Mouse (Mus musculus): ENCODE measurements at regions not wholly inside any gene's neighbourhood (a gene's known extent, or its start where the extent isn't known, plus 50 kb on each side); places are given as distances from the start of the nearest gene placed in this dataset.

DNA sequence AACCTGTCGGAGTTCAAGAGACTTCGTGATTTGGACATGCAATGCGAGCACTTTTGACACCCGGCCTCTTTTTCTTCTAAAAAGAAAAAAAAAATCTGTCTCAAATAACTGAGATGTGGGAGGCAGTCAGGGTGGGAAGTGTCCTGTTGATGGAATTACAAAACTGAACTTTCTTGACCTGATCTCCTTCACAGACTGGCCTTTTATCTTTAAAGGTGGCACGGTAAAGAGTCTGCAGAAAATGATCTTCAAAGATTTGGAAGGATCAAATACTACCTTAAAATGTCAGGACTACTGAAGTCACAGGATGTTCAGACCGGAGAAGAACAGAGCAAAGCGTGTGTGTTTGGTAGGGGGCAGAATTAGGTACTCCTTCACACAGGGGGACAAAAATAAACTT lies 248.0 kb upstream of the Usp25 start:
- peak; percentile 19 for DNase-seq (ENCODE audit: low read depth)
- TF ChIP-seq POLR2A (IDR thresholded peaks at IDR 0.05; ENCODE audit: borderline replicate concordance, extremely low read depth, insufficient read depth, insufficient read length, poor library complexity, severe bottlenecking) (no peak), CTCF (IDR thresholded peaks at IDR 0.05; ENCODE audit: borderline replicate concordance, extremely low read depth, insufficient read depth, insufficient read length) (no peak)

DNA sequence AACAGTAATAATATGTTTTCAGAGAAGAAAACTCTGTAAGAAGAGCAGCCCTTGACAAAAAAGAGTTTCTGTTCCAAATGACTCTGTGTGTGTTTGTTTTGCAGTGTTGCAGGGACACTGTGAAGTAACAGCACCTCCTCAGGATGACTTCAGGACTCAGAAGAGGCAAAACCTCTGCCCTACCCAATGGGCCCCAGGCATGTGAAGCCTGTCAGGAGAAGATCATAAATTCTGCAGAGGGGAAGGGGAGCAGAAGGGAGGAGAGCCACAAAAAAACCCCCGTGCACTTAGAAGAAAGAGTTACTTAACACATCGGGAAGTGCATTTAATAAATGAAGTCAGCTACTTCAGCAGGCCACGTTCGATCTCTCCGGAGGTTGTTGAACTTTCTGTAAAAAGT lies 248.5 kb upstream of the Usp25 start:
- TF ChIP-seq POLR2A (IDR thresholded peaks at IDR 0.05; ENCODE audit: borderline replicate concordance, extremely low read depth, insufficient read depth, insufficient read length, poor library complexity, severe bottlenecking) (no peak), CTCF (IDR thresholded peaks at IDR 0.05; ENCODE audit: borderline replicate concordance, extremely low read depth, insufficient read depth, insufficient read length) (no peak)
- no peak for DNase-seq (ENCODE audit: low read depth)

DNA sequence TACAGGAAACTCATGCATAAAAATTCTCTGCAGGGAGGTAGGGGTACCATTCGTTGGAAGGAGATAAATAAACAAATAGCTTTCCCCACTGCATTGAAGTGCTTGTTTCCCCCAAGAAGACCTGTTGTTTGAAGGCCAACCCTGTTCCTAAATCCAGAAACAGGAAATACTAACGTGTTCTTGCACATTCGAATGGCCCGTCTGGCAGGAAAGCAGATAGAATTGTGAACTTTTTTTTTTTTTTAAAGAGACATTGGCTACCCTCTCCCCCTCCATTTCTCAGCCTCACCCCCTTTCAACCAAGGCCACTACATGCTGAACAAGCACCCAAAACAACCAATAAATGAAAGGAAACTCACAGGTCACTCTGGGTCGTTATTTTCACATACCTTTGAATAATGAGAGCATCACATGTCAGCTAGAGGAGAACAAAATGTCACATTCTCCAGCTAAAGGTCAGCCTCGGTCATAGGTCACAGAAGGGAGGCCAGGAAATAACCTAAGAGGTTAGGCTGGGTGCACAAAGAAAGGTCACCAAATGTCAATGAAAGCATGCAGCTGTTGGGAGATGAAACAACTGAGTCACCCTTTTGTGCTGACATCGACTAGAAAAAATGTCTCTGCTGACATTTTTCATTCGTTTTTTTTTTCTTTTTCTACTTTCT lies 250.8 kb upstream of the Usp25 start:
- DNase-seq (ENCODE audit: low read depth): no peak
- TF ChIP-seq CTCF (IDR thresholded peaks at IDR 0.05; ENCODE audit: borderline replicate concordance, extremely low read depth, insufficient read depth, insufficient read length) (no peak), POLR2A (IDR thresholded peaks at IDR 0.05; ENCODE audit: borderline replicate concordance, extremely low read depth, insufficient read depth, insufficient read length, poor library complexity, severe bottlenecking) (no peak)

DNA sequence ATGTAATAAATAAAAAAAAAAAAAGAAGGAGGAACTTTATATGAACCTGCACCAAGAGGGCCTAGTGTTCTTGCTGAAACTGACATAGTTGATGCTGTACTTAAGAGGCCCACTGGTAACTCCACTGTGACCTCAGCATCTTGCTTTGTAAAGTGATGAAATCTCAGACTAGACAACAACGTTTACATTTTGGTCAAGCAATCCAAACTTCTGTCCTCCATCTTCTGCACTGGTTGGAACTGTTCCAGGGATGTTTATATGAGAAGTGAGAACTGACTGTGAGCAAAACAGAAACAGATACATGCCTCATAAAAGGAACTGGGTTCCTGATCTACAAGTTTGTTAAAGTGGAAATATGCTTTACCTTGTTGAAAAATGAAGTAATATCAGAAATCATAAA lies 251.7 kb upstream of the Usp25 start:
- DNase-seq (ENCODE audit: low read depth): no peak
- TF ChIP-seq POLR2A (IDR thresholded peaks at IDR 0.05; ENCODE audit: borderline replicate concordance, extremely low read depth, insufficient read depth, insufficient read length, poor library complexity, severe bottlenecking): no peak
- TF ChIP-seq CTCF (IDR thresholded peaks at IDR 0.05; ENCODE audit: borderline replicate concordance, extremely low read depth, insufficient read depth, insufficient read length): no peak

DNA sequence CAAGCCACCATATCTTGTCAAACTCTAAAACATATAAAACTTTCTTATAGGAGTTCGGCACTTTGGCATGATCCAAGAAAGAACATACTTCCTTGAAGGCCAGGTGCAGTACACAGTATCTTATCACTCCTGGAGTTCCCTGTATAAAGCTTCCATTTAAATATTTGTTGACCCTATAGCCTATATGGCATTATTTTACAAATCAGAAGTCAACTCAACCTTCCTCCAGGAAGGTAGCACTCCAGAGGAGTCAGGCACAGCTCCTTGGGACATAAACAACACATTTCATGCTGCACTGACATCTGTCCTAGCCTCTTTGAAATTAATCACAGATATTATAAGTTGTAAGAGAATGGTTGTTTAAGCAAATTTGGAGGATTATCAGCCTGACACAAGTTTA lies 252.5 kb upstream of the Usp25 start:
- DNase-seq (ENCODE audit: low read depth): no peak

DNA sequence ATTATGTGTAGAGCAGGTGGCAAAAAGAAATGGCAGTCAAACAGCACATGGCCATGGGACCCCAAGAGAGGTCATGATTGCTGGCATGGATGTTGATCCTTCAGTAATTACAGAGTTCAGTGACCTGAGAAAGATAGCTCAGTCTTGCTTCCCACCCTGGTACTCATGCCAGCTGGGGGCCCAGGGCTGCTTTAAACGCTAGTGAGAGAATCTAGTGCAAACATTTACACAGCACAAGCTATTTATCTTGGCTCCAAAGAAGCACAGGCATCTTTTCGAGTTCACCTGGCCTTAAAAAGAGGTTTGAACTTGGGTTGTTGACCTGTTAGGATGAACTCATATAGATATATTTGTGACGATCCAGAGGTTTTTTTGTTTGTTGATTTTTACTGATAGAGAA lies 258.6 kb upstream of the Usp25 start:
- no peak for DNase-seq (ENCODE audit: low read depth)
- no peak for TF ChIP-seq CTCF (IDR thresholded peaks at IDR 0.05; ENCODE audit: borderline replicate concordance, extremely low read depth, insufficient read depth, insufficient read length)
- TF ChIP-seq POLR2A (IDR thresholded peaks at IDR 0.05; ENCODE audit: borderline replicate concordance, extremely low read depth, insufficient read depth, insufficient read length, poor library complexity, severe bottlenecking): no peak

More for the DNA sequence above, 252.5 kb upstream of the Usp25 start:
- TF ChIP-seq CTCF (IDR thresholded peaks at IDR 0.05; ENCODE audit: borderline replicate concordance, extremely low read depth, insufficient read depth, insufficient read length) (no peak), POLR2A (IDR thresholded peaks at IDR 0.05; ENCODE audit: borderline replicate concordance, extremely low read depth, insufficient read depth, insufficient read length, poor library complexity, severe bottlenecking) (no peak)

DNA sequence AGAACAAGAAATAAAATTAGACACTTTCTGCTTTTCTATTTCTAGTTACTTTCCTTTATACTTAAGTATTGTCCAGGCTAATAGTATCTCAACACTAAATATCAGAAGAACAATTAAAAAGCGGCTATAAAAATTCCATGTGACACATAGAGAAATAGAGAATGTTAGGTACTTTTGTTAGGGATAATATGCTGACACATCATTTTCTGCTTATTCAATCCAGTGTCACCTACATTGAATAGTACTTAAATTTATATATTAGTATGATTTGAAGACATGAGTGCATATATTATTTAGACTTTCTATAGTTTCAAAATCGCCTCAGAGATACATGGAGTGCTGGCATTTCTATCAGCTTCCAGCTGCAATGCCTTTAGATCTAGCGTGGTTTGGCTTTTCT lies 267.1 kb upstream of the Usp25 start:
- TF ChIP-seq POLR2A (IDR thresholded peaks at IDR 0.05; ENCODE audit: borderline replicate concordance, extremely low read depth, insufficient read depth, insufficient read length, poor library complexity, severe bottlenecking) (no peak), CTCF (IDR thresholded peaks at IDR 0.05; ENCODE audit: borderline replicate concordance, extremely low read depth, insufficient read depth, insufficient read length) (no peak)
- no peak for DNase-seq (ENCODE audit: low read depth)

DNA sequence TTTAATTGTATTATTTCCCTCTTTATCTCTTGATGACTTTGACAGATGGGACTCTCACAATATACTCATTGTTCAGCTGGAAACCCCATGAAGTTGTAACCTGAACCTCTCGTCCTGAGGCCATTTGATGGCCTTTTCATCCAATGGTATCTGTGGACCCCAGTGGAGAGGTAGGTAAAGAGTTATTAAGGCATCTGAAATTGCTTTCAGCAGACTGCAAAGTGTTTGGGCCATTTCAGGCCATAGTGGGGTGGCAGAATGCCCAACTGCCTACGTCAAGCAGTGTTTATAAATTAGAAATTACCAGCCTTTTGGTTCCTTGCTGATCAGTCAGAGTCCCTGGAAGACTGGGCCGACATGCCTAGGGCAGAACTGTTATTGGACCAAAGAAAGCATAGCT lies 272.4 kb upstream of the Usp25 start:
- no peak for TF ChIP-seq CTCF (IDR thresholded peaks at IDR 0.05; ENCODE audit: borderline replicate concordance, extremely low read depth, insufficient read depth, insufficient read length)
- no peak for TF ChIP-seq POLR2A (IDR thresholded peaks at IDR 0.05; ENCODE audit: borderline replicate concordance, extremely low read depth, insufficient read depth, insufficient read length, poor library complexity, severe bottlenecking)
- peak; percentile 65 for DNase-seq (ENCODE audit: low read depth)

DNA sequence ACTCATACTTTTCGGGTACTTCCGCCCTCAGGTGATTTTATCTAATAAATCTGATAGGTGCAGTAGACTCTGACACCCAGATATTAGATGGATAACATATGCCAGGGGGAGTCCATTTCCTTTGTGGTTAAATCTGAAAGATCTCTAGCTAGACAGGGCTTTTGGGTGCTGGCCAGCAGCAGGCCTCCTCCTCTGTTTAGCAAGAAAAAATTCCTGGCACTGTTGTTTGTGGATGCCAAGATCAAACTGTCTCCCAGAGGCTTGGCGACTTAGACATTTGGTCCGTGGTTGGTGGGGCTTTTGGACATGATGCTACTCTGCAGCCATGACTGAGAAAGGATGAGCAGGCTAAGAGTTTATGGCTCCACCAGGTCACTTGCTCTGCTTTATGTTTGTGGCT lies 287.5 kb upstream of the Usp25 start:
- DNase-seq (ENCODE audit: low read depth): peak; percentile 35
- TF ChIP-seq CTCF (IDR thresholded peaks at IDR 0.05; ENCODE audit: borderline replicate concordance, extremely low read depth, insufficient read depth, insufficient read length): no peak
- no peak for TF ChIP-seq POLR2A (IDR thresholded peaks at IDR 0.05; ENCODE audit: borderline replicate concordance, extremely low read depth, insufficient read depth, insufficient read length, poor library complexity, severe bottlenecking)

DNA sequence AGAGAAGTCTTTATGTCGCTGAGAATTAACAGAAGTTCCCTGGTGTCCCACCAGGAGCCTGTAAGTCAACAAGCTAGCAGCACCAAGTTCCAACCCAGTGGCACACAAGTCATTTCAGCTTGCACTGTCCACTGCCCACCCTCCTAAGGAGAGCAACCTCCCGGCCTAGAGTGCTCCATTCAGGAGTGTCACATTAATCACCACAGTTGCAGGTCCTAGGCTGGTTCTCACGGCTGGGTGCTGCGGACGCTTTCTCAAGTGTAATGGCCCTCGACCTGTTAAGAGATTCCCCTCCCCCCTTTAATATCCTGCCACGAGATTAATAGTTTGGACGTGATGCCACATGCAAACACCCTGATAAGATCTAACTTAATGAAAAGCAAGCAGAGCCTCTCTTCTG lies 288.2 kb upstream of the Usp25 start:
- no peak for DNase-seq (ENCODE audit: low read depth)

DNA sequence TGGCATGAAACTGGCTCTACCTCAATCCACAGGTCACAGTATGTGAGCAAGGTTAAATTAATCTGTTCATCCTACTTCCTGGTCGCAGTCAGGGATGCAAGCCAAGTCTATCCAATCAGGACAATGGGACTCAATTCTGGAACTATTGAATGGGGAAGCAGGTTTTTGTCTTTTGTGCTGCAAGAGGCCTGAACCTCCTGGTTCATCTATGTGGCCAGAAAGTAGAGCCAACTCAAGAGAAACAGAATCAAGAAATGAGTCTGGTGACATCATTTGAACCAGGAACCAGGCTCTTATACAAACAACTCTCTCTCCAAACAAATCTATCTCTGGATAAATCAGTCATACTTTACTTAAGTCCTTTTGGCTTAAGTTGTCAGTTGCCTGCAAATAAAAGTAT lies 294.7 kb upstream of the Usp25 start:
- TF ChIP-seq POLR2A (IDR thresholded peaks at IDR 0.05; ENCODE audit: borderline replicate concordance, extremely low read depth, insufficient read depth, insufficient read length, poor library complexity, severe bottlenecking) (no peak), CTCF (IDR thresholded peaks at IDR 0.05; ENCODE audit: borderline replicate concordance, extremely low read depth, insufficient read depth, insufficient read length) (no peak)

More for the DNA sequence above, 288.2 kb upstream of the Usp25 start:
- no peak for TF ChIP-seq POLR2A (IDR thresholded peaks at IDR 0.05; ENCODE audit: borderline replicate concordance, extremely low read depth, insufficient read depth, insufficient read length, poor library complexity, severe bottlenecking)
- TF ChIP-seq CTCF (IDR thresholded peaks at IDR 0.05; ENCODE audit: borderline replicate concordance, extremely low read depth, insufficient read depth, insufficient read length): no peak

DNA sequence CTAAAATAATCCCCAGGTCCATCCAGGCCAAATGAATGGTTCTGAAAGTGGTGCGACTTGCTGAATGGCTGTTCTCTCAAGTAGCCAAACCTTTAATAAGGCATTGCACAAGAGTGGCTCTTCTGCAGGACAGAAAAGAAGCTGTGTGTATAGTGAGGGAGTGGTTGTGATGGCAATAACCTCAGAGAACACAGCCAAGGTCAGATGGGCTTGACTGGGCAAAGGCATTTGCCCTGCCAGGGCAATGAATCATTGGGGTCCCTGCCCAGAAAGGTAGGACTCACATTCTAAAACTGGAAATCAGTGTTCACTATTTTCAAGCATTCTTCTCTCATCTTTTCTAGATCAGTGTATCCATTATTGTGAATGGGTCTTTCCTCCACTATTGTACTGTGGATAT lies 295.4 kb upstream of the Usp25 start:
- no peak for TF ChIP-seq POLR2A (IDR thresholded peaks at IDR 0.05; ENCODE audit: borderline replicate concordance, extremely low read depth, insufficient read depth, insufficient read length, poor library complexity, severe bottlenecking)
- TF ChIP-seq CTCF (IDR thresholded peaks at IDR 0.05; ENCODE audit: borderline replicate concordance, extremely low read depth, insufficient read depth, insufficient read length): no peak
- DNase-seq (ENCODE audit: low read depth): no peak

More for the DNA sequence above, 294.7 kb upstream of the Usp25 start:
- no peak for DNase-seq (ENCODE audit: low read depth)

Data from brain, embryonic 14.5 days (tissue).